Mouse (Mus musculus) forebrain, embryonic 14.5 days (tissue): Measurements from ENCODE around the gene Sdhaf1. TPM values are rescaled to one million over a fixed set of nuclear protein-coding genes. Genes with fewer than 3 reads are reported as not detected.

Experiments
- ATAC-seq: fragments of 200-750 bp; cut with Nextera tagmentation; 2 replicates; pipeline ENCODE4 v1.8.0; 2017; ENCODE audit warnings: mild to moderate bottlenecking, moderate library complexity
- DNase-seq: peaks from one replicate; pipeline ENCODE4 v3.0.0-alpha.2; 2015; ENCODE audit warnings: low spot score
- H3K27ac ChIP-seq: fragments of 300-500 bp; sonication (generic); 2 replicates; pipeline ENCODE4 v1.5.1; 2014; ENCODE audit warnings: low read depth, mild to moderate bottlenecking, control low read depth, low read length, moderate library complexity
- H3K27me3 ChIP-seq: fragments of 300-500 bp; sonication (generic); replicated peaks from 2 replicates; pipeline ENCODE4 v1.6.1; 2014; ENCODE audit warnings: low read length, control low read depth, mixed read lengths; ENCODE audit not compliant: control insufficient read depth, insufficient read depth
- H3K36me3 ChIP-seq: fragments of 300-500 bp; sonication (generic); 2 replicates; pipeline ENCODE4 v1.6.1; 2014; ENCODE audit warnings: low read length, control low read depth; ENCODE audit not compliant: control insufficient read depth, insufficient read depth
- H3K4me1 ChIP-seq: fragments of 300-500 bp; sonication (generic); 2 replicates; pipeline ENCODE4 v1.6.1; 2014; ENCODE audit warnings: antibody characterized with exemption, low read length, control low read depth; ENCODE audit not compliant: control insufficient read depth, insufficient read depth
- H3K4me2 ChIP-seq: fragments of 300-500 bp; sonication (generic); 2 replicates; pipeline ENCODE4 v1.6.1; 2014; ENCODE audit warnings: mild to moderate bottlenecking, control low read depth, low read length
- H3K4me3 ChIP-seq: fragments of 300-500 bp; sonication (generic); 2 replicates; pipeline ENCODE4 v1.5.1; 2014; ENCODE audit warnings: low read depth, low read length, control low read depth
- H3K9ac ChIP-seq: fragments of 300-500 bp; sonication (generic); 2 replicates; pipeline ENCODE4 v1.6.1; 2014; ENCODE audit warnings: mild to moderate bottlenecking, low read length, control low read depth, moderate library complexity
- H3K9me3 ChIP-seq: fragments of 300-500 bp; sonication (generic); replicated peaks from 2 replicates; pipeline ENCODE4 v1.6.1; 2016; ENCODE audit warnings: low read length, control low read depth, mixed read lengths; ENCODE audit not compliant: control insufficient read depth
- WGBS: fragments of 180-500 bp; shearing (Covaris S2); extraction: QIAGEN DNeasy Blood & Tissue Kit; methylation state at CpG from one replicate; pipeline ENCODE4 v1.1.7; 2014; 5-methylcytosine and 5-hydroxymethylcytosine counted together
- polyA plus RNA-seq: library from polyadenylated mRNA; unstranded; fragments of >200 nt; fragmentation: Nextera tagmentation; extraction: Ambion mirVana; gene quantifications from 2 replicates; pipeline ENCODE4 v1.2.1, GENCODE M21; 2014

Sdhaf1 gene
- polyA plus RNA-seq, 1 experiment from 2014 or later, result 23.8 TPM

GRCm38 (mm10) chr7:30291215-30292131 lies 32.2 kb downstream of the Sdhaf1 start, which contains the start of gene Clip3:
Clip3 (plus strand) TSS chr7:30291728.
- DNase-seq (peak; percentile 93), ATAC-seq (peak; percentile 93)
- 6% methylated on average over 35 of the region's 35 CpGs for WGBS
- H3K4me2 ChIP-seq, result peak within 1 kb of the TSS; percentile 87
- peak within 1 kb of the TSS; percentile 92 for H3K4me3 ChIP-seq
- H3K9ac ChIP-seq, result peak within 1 kb of the TSS; percentile 98
- peaks cover 16% of the 10 kb centered on the region for H3K4me1 ChIP-seq
- no peaks in the 10 kb centered on the region for H3K9me3 ChIP-seq
- no peaks in the 10 kb centered on the region for H3K27me3 ChIP-seq
- peaks cover 32% of the 10 kb centered on the region for H3K36me3 ChIP-seq
- peak within 1 kb of the TSS; percentile 74 for H3K27ac ChIP-seq

GRCm38 (mm10) chr7:30289714-30290399 lies 33.8 kb downstream of the Sdhaf1 start:
- Histone ChIP-seq H3K4me3 (no peak overlapping the region), H3K9me3 (no peaks in the 10 kb centered on the region), H3K27ac (no peak overlapping the region), H3K27me3 (no peaks in the 10 kb centered on the region), H3K9ac (no peak overlapping the region), H3K4me2 (no peak overlapping the region), H3K4me1 (peaks cover 16% of the 10 kb centered on the region), H3K36me3 (peaks cover 16% of the 10 kb centered on the region)
- no peak for DNase-seq
- WGBS, result 50% methylated on average over 10 of the region's 10 CpGs
- ATAC-seq, result no peak

- H3K9me3 ChIP-seq, result no peaks in the 10 kb centered on the region
- H3K27ac ChIP-seq, result no peak overlapping the region
- no peak overlapping the region for H3K4me2 ChIP-seq
- H3K9ac ChIP-seq, result no peak overlapping the region
- DNase-seq, result no peak
- peaks cover 9% of the 10 kb centered on the region for H3K36me3 ChIP-seq
- no peak for ATAC-seq
- H3K4me1 ChIP-seq, result peaks cover 16% of the 10 kb centered on the region
- no peaks in the 10 kb centered on the region for H3K27me3 ChIP-seq
- no peak overlapping the region for H3K4me3 ChIP-seq
- WGBS, result 77% methylated on average over 7 of the region's 7 CpGs
These were observed 34.5 kb downstream of the Sdhaf1 start for GRCm38 (mm10) chr7:30289071-30289713.

- Histone ChIP-seq H3K9ac (no peak overlapping the region), H3K4me3 (no peak overlapping the region), H3K4me2 (no peak overlapping the region), H3K36me3 (peaks cover 3% of the 10 kb centered on the region; the same call in 1 of the 2 replicates), H3K4me1 (peaks cover 9% of the 10 kb centered on the region), H3K27me3 (no peaks in the 10 kb centered on the region), H3K9me3 (no peaks in the 10 kb centered on the region), H3K27ac (no peak overlapping the region)
- ATAC-seq, result no peak
- WGBS, result 68% methylated on average over 6 of the region's 6 CpGs
- DNase-seq, result no peak
These were observed 35.6 kb downstream of the Sdhaf1 start for GRCm38 (mm10) chr7:30288046-30288445.

GRCm38 (mm10) chr7:30286701-30287410 lies 36.8 kb downstream of the Sdhaf1 start:
- Histone ChIP-seq H3K4me3 (no peak overlapping the region), H3K36me3 (no peaks in the 10 kb centered on the region)
- no peak for DNase-seq

GRCm38 (mm10) chr7:30282740-30283139 lies 41.0 kb downstream of the Sdhaf1 start:
- DNase-seq, result no peak
- H3K4me1 ChIP-seq, result no peaks in the 10 kb centered on the region

More at GRCm38 (mm10) chr7:30286701-30287410, 36.8 kb downstream of the Sdhaf1 start:
- ATAC-seq, result no peak
- H3K4me2 ChIP-seq, result no peak overlapping the region
- no peaks in the 10 kb centered on the region for H3K27me3 ChIP-seq
- peaks cover 3% of the 10 kb centered on the region; the same call in 1 of the 2 replicates for H3K4me1 ChIP-seq
- H3K9me3 ChIP-seq, result no peaks in the 10 kb centered on the region
- no peak overlapping the region for H3K27ac ChIP-seq
- H3K9ac ChIP-seq, result no peak overlapping the region
- 55% methylated on average over 8 of the region's 8 CpGs for WGBS

GRCm38 (mm10) chr7:30281522-30281921 lies 42.2 kb downstream of the Sdhaf1 start:
- WGBS, result 75% methylated on average over 4 of the region's 4 CpGs
- Histone ChIP-seq H3K4me2 (no peak overlapping the region; the same call in 1 of the 2 replicates), H3K9me3 (no peaks in the 10 kb centered on the region), H3K36me3 (no peaks in the 10 kb centered on the region), H3K27ac (no peak overlapping the region; the same call in 1 of the 2 replicates), H3K4me1 (no peaks in the 10 kb centered on the region), H3K4me3 (no peak overlapping the region), H3K9ac (no peak overlapping the region), H3K27me3 (no peaks in the 10 kb centered on the region)
- DNase-seq (no peak), ATAC-seq (no peak)

More at GRCm38 (mm10) chr7:30282740-30283139, 41.0 kb downstream of the Sdhaf1 start:
- ATAC-seq, result no peak
- no peaks in the 10 kb centered on the region for H3K9me3 ChIP-seq
- no peak overlapping the region for H3K4me3 ChIP-seq
- H3K4me2 ChIP-seq, result no peak overlapping the region
- no peak overlapping the region for H3K27ac ChIP-seq
- 82% methylated on average over 7 of the region's 7 CpGs for WGBS
- no peaks in the 10 kb centered on the region for H3K36me3 ChIP-seq
- no peaks in the 10 kb centered on the region for H3K27me3 ChIP-seq
- H3K9ac ChIP-seq, result no peak overlapping the region

- Histone ChIP-seq H3K9ac (peak overlapping the region; percentile 54), H3K4me1 (no peaks in the 10 kb centered on the region), H3K4me3 (peak overlapping the region; percentile 74), H3K9me3 (no peaks in the 10 kb centered on the region), H3K4me2 (peak overlapping the region; percentile 86), H3K36me3 (no peaks in the 10 kb centered on the region), H3K27me3 (no peaks in the 10 kb centered on the region), H3K27ac (peak overlapping the region; percentile 98)
- DNase-seq, result peak; percentile 96
- peak; percentile 88 for ATAC-seq
- under 1% methylated on average over 20 of the region's 20 CpGs for WGBS
These were observed 43.0 kb downstream of the Sdhaf1 start for GRCm38 (mm10) chr7:30280670-30281138.
